Mouse (Mus musculus) heart, adult 11 months (tissue): ENCODE data around the gene Gm40193.

Experiments
- DNase-seq: peaks from one replicate; pipeline ENCODE4 v3.0.0; 2022

Gene Gm40193

DNA sequence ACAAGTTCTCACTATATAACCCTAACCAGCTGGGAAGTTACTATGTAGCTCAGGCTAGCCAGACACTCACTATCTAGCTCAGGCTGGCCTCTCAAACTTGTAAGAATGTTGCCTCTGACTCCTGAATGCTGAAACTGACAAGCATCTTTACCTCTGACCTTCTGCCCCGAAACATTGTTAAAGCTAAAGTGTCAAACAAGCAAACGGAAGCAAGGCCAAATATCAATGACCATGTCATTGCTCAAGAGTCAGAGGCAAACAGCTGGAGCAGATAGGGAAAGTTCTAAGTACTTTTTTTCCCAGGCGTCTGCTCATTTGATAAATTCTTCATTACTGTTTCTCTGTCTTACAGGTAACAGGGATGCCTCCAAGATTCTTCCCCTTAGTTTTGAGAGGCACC, 30.7 kb downstream of the Gm40193 start:
- no peak for DNase-seq

DNA sequence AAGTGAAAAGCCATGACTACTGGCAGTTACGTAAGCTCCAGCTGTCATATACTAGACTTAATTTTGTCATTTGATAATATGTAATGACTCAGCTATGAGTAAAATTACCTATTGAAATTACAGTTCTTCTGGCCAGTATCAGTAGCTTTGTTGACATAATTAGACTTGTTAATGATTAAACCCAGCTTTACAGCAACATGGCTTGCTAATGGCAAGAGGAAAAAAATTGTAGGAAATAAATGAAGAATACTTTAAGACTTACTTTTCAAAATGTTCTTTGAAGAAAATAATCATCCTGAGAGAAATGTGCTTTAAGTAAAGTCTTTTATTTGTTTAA, 32.3 kb downstream of the Gm40193 start:
- no peak for DNase-seq

DNA sequence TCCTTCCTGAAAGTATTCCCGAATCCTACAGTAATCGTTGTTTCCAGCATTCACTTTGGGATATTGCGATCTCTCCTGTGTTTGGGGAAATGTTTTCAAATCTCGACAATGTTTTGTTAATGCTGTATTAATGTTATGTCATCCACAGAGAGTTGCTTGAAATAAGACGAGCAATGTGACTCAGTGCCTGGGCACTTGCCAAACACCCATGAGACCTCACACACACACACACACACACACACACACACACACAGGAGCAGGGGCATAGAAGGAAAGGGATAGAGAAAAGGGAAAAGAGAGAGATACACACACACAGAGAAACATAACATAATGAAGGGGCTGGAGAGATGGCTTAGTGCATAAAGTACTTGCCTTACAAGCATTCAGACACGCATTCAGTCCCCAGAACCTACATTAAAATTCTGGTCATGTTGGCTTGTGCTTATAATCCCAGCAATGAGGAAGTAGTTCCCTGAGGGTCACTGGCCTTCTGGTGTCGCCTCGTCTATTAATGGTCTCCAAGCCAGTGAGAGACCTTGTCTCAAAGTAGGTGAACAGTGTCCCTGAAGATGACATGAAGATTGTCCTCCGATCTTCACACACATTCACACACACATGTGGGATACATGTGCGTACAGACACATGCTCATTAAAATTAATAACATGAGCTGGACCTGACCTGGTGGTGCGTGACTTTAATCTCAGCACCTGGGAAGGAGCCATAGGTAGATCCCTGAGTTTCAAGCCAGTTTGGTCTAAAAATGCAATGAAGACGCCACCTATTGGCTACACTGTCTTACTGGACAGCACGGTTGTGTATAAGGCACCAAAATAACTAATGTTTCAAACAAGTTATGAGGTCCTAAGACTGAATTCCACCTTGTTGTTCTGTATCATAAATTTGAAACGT, 32.9 kb downstream of the Gm40193 start:
- DNase-seq = no peak

DNA sequence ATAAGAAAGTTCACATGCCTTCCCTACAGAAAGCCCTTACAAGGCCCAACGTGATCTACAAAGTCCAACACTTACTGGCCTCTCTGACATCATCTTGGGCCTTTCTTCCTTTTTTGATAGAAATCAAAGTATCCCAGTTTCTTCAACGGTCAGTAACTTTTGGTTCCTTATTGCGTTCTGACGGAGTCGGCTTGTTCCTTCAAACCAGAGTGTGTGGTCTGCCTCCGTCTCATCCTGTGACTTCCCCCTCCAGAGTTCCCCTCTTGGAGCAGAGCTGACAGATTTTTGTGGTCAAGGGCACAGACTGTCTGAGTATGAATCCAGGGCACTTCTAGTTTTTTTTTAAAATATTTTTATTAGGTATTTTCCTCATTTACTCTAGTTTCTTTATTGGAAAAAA, 43.1 kb downstream of the Gm40193 start:
- peak; percentile 97 for DNase-seq

DNA sequence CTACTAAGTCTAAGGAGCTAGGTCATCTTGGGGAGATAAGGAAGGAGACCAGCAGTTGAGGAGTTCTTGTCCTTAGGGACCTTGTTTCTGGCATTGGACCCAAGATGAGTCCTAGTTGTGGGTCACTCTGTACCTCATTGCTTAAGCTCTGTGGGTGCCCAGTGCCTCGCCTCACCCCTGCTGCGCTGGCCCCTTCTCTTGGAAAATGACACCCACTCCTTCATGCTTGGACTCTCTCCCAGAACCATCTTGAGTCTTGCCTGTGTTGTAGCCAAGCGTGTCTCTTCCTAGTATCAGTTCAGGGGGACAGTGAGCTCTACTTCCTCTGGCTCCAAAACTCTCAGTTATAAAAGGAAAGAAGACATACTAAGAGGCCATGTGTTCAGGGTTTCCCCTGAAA, 43.6 kb downstream of the Gm40193 start:
- DNase-seq = peak; percentile 97

DNA sequence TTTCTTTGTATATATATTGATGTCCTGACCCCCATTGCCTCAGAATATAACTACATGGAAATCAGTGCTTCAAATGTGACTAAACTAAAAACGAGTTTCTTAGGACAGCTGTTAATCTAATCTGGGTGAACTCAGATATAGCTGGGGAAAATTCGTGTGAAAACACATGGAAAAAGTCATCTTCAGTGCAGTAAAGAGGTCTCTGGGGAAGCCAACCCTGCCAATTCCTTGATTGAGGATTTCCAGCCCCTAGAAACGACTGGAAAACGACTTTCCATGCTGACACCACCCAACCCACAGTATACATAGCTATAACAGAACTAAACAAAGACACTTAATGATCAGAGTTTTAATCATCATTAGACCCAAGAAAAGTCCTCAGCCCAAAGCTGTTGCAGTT, 44.9 kb downstream of the Gm40193 start:
- peak; percentile 95 for DNase-seq

DNA sequence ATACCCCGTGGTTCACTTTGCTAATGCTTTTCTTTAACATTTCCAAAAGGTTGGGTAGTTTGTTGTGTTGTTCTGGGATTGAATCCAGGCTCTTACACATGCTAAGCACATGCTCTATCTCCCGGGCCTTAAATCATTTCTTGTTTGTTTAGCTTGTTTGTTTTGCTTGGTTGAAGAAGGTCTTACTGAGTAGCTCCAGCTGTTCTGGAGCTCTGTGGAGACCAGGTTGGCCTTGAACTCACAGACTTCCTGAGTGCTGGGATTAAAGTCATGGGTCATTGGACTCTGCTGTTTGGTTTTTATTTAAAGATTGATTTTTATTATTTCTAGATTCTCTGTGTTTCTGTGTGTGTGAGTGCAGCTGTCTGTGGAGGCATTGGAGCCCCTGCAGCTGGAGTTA, 47.2 kb downstream of the Gm40193 start:
- DNase-seq = no peak
